Mouse (Mus musculus) liver, embryonic 16.5 days (tissue): ENCODE results near the gene Fbrsl1. TPM values are rescaled to one million over a fixed set of nuclear protein-coding genes. Genes with fewer than 3 reads are reported as not detected.

ENCODE experiments used
- ATAC-seq: fragments of 200-750 bp; cut with Nextera tagmentation; 2 replicates; pipeline ENCODE4 v1.8.0; 2017; ENCODE audit warnings: low read depth, mild to moderate bottlenecking, moderate number of reproducible peaks, moderate library complexity
- H3K27ac ChIP-seq: fragments of 300-500 bp; sonication (generic); 2 replicates; pipeline ENCODE4 v1.5.1; 2014; ENCODE audit warnings: mild to moderate bottlenecking, low read length
- H3K27me3 ChIP-seq: fragments of 300-500 bp; sonication (generic); 2 replicates; pipeline ENCODE4 v1.6.1; 2014; ENCODE audit warnings: low read depth, low read length, mixed read lengths; ENCODE audit not compliant: control insufficient read depth, insufficient read depth
- H3K36me3 ChIP-seq: fragments of 300-500 bp; sonication (generic); 2 replicates; pipeline ENCODE4 v1.6.1; 2014; ENCODE audit warnings: mild to moderate bottlenecking; ENCODE audit not compliant: control insufficient read depth, insufficient read depth
- H3K4me1 ChIP-seq: fragments of 300-500 bp; sonication (generic); 2 replicates; pipeline ENCODE4 v1.6.1; 2014; ENCODE audit warnings: low read depth, low read length, mixed read lengths; ENCODE audit not compliant: control insufficient read depth
- H3K4me2 ChIP-seq: fragments of 300-500 bp; sonication (generic); 2 replicates; pipeline ENCODE4 v1.6.1; 2014; ENCODE audit warnings: low read depth, low read length, mixed read lengths
- H3K4me3 ChIP-seq: fragments of 300-500 bp; sonication (generic); 2 replicates; pipeline ENCODE4 v1.5.1; 2014; ENCODE audit warnings: low read depth, mild to moderate bottlenecking, low read length
- H3K9ac ChIP-seq: fragments of 300-500 bp; sonication (generic); 2 replicates; pipeline ENCODE4 v1.6.1; 2014; ENCODE audit warnings: low read depth, low read length
- H3K9me3 ChIP-seq: fragments of 300-500 bp; sonication (generic); replicated peaks from 2 replicates; pipeline ENCODE4 v1.6.1; 2016; ENCODE audit warnings: low read length; ENCODE audit not compliant: control insufficient read depth
- WGBS: fragments of 180-500 bp; shearing (Covaris S2); extraction: QIAGEN DNeasy Blood & Tissue Kit; methylation state at CpG from one replicate; pipeline ENCODE4 v1.1.7; 2014; ENCODE audit not compliant: insufficient replicate concordance; 5-methylcytosine and 5-hydroxymethylcytosine counted together
- polyA plus RNA-seq: library from polyadenylated mRNA; unstranded; fragments of >200 nt; fragmentation: Nextera tagmentation; extraction: Ambion mirVana; gene quantifications from 2 replicates; pipeline ENCODE4 v1.2.1, GENCODE M21; 2015

Fbrsl1 gene
- polyA plus RNA-seq, 1 experiment from 2014 or later, result 2.2 TPM

DNA sequence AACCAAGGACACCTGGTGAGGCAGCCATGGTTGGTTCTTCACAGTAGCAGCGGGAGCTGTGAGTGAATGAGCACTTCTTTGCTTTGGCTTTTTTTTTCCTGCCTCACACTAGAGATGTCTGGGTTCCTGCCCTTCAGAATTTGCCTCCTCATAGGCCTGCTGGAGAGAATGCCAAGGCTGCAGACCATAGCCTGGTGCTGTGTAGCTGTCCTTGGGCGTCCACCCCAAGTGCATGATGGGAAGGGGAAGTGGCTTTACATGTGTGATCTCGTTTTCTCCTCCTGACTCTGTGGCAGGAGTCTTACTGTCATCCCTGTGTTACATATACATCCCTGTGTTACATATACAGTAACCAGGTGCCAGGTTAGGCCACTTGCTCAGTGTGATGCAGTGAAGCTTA, 36.4 kb upstream of the Fbrsl1 start:
- no peak overlapping the region for H3K4me3 ChIP-seq
- no peaks in the 10 kb centered on the region; the same call in 1 of the 2 replicates for H3K4me1 ChIP-seq
- no peaks in the 10 kb centered on the region for H3K36me3 ChIP-seq
- H3K9me3 ChIP-seq, result no peaks in the 10 kb centered on the region
- 34% methylated on average over 3 of the region's 3 CpGs for WGBS
- H3K9ac ChIP-seq, result no peak overlapping the region
- H3K27me3 ChIP-seq, result peaks cover 9% of the 10 kb centered on the region
- no peak overlapping the region for H3K4me2 ChIP-seq
- ATAC-seq, result no peak
- H3K27ac ChIP-seq, result no peak overlapping the region

DNA sequence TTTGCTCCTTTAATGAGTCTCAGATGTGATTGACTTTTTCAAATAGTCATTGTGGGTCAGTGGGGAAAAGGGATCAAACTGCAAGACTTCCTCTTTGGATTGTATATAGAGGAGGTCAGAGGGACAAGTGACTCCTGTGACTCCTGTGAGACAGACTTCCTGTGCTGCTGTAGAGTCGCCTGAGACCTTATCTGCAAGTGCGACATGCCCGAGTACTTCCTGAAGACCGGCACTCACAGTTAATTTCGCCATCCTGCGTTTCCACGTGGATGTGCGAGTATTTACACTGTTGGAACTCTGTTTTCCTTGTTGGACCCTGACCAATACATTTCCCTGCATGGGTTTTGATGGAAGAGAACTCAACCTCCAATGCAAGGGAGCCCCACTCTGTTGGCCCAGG, 30.9 kb upstream of the Fbrsl1 start:
- Histone ChIP-seq H3K36me3 (no peaks in the 10 kb centered on the region), H3K4me2 (no peak overlapping the region), H3K27me3 (peaks cover 11% of the 10 kb centered on the region), H3K9me3 (no peaks in the 10 kb centered on the region), H3K9ac (no peak overlapping the region), H3K27ac (no peak overlapping the region), H3K4me1 (no peaks in the 10 kb centered on the region), H3K4me3 (no peak overlapping the region)
- 9% methylated on average over 8 of the region's 8 CpGs for WGBS
- no peak for ATAC-seq

DNA sequence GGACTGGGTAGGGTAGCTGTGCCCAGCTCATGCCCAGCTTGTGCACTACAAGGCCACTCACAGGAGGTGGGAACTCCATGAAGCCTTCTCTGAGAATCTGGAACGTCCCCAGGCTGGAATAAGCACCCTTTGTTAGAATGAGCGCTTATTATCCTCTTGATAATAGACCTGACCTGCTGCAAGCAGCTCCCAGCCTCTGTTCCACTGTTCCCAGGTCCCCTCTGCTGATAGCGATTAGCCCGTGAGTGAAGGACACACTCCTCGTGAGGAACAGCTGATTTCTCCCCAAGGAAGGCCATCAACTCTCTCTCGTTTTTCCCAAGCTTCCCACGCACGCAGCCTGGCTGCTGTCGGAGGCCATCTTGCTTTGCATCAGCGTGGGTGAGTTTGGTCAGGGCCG, 25.9 kb upstream of the Fbrsl1 start:
- WGBS, result 57% methylated on average over 11 of the region's 11 CpGs
- Histone ChIP-seq H3K36me3 (no peaks in the 10 kb centered on the region), H3K27ac (no peak overlapping the region), H3K4me2 (no peak overlapping the region), H3K4me3 (no peak overlapping the region), H3K9me3 (no peaks in the 10 kb centered on the region), H3K9ac (no peak overlapping the region), H3K27me3 (no peaks in the 10 kb centered on the region), H3K4me1 (no peaks in the 10 kb centered on the region)
- no peak for ATAC-seq

DNA sequence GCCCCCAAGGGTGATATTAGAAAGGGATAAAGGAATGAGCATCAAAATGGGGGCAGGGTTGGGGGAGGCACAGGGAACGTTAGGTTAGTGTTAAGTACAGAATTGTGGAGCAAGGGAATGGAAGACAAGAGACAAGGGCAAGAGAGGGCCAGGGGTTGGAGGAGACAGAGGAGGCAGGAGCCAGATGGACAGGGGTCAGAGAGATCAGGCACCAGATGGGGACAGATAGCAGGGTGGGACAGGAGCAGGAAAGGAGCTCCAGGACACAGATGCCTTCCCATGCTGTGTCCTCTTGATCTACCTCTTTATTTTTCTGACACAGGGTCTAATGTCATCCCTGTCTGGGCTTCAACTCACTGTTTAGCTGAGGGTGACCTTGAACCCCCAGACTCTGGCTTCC, 24.5 kb upstream of the Fbrsl1 start:
- no peaks in the 10 kb centered on the region for H3K4me1 ChIP-seq
- no peaks in the 10 kb centered on the region for H3K36me3 ChIP-seq
- no peak overlapping the region for H3K4me2 ChIP-seq
- H3K27me3 ChIP-seq, result no peaks in the 10 kb centered on the region
- H3K4me3 ChIP-seq, result no peak overlapping the region
- no peak for ATAC-seq
- no peak overlapping the region for H3K27ac ChIP-seq
- H3K9ac ChIP-seq, result no peak overlapping the region
- no peaks in the 10 kb centered on the region for H3K9me3 ChIP-seq
- 28% methylated on average over 1 of the region's 1 CpGs for WGBS

DNA sequence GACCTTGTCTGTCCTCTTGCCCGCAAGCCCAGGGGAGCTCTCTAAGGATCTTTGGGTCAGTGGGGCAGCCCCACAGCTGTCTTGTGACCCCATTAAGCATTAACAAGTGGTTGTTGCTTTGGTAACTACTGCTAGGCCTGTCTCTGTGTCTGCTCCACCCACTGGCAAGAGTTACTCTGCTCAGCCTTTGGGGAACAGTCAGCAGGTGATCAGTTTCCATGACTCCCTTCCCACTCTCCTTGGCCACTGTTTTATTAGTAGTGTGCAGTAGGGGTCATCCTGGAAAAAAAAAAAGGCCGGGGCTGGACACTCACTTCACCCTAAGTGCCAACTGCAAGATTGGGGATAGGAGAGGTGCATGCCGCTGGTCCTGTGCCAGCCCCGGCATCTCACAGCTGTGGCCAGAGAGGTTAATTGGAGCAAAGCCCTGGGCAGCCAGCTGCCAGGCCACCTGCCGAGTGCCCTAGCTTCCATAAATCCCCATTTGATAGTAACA, 23.7 kb upstream of the Fbrsl1 start:
- Histone ChIP-seq H3K4me1 (no peaks in the 10 kb centered on the region), H3K27me3 (no peaks in the 10 kb centered on the region), H3K36me3 (no peaks in the 10 kb centered on the region), H3K27ac (no peak overlapping the region), H3K9ac (no peak overlapping the region), H3K4me2 (no peak overlapping the region), H3K9me3 (no peaks in the 10 kb centered on the region), H3K4me3 (no peak overlapping the region)
- ATAC-seq, result no peak
- 58% methylated on average over 5 of the region's 5 CpGs for WGBS

DNA sequence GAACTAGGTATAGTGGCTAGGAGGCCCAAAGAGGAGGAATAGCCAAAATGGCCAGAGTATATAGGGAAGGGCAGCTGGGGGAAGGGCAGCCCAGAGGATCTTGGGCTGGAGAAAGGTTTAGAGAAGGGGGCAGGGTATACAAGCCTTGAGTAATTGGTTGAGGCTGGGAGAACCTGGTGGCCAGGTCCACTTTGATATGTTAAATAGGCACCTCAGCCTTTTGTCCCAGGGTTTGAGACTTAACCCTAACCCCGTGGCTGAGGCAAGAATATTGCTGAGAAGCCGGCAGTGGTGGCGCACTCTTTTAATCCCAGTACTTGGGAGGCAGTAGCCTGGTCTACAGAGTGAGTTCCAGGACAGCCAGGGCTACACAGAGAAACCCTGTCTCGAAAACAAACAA, 23.0 kb upstream of the Fbrsl1 start:
- ATAC-seq, result no peak
- H3K4me3 ChIP-seq, result no peak overlapping the region
- no peak overlapping the region for H3K27ac ChIP-seq
- 44% methylated on average over 4 of the region's 4 CpGs for WGBS
- no peaks in the 10 kb centered on the region for H3K4me1 ChIP-seq
- no peaks in the 10 kb centered on the region for H3K27me3 ChIP-seq
- no peak overlapping the region for H3K4me2 ChIP-seq
- no peak overlapping the region for H3K9ac ChIP-seq
- no peaks in the 10 kb centered on the region for H3K9me3 ChIP-seq
- no peaks in the 10 kb centered on the region for H3K36me3 ChIP-seq

DNA sequence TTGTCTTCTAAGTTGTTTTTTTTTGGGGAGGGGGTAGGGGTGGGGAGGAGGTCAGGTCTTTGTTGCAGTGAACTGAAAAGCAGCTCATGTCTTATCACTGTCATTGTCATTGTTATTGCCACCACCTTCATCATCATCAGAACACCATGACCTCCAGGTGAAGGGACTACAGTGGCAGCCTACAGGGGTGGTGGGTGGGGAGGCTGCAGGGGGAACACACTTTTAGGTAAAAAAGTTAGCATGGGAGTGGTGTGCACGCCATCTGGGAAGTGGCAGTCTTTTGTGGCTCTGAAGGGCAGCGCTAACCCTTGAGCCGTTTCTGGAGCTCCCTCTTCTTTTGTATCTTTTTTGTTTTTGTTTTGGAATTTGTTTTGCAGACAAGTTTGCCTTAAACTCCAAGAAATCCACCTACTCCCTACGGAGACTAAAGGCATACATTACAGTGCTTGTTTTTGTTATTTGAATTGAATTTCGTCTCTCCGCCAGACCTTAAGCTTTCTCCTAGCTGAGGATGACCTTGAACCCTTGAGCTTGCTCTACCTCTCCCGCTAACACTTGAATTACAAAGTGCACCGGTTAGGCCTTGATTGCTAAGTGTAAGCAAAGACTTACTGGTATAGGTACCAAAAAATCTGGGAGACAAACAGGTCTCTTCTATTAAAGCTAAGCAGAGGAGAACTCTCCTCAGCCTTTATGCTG, 21.1 kb upstream of the Fbrsl1 start:
- no peaks in the 10 kb centered on the region for H3K4me1 ChIP-seq
- no peaks in the 10 kb centered on the region for H3K36me3 ChIP-seq
- 66% methylated on average over 8 of the region's 8 CpGs for WGBS
- no peak for ATAC-seq
- no peak overlapping the region for H3K9ac ChIP-seq
- no peak overlapping the region for H3K27ac ChIP-seq
- no peak overlapping the region for H3K4me2 ChIP-seq
- no peak overlapping the region for H3K4me3 ChIP-seq
- H3K27me3 ChIP-seq, result no peaks in the 10 kb centered on the region
- H3K9me3 ChIP-seq, result no peaks in the 10 kb centered on the region

DNA sequence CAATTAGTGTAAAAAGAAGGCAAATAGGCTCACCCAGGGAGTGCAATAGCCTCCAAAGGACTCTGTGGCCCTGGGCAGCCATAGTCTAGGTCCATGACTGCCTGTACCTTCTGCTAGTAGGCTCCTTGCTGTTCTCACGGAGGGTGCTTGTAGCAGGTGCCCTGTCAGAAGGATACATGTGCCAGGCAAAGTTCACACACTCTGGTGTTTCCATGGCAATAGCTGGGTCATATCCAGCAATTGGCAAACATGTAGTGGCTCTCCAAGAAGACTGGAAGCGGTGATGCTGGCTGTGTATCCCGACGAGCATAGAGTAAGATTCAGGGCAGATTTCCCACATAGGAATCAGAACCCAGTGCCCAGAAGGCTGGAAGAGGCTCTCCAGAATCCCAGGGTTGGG, 20.0 kb upstream of the Fbrsl1 start:
- Histone ChIP-seq H3K4me3 (no peak overlapping the region), H3K9me3 (no peaks in the 10 kb centered on the region), H3K27me3 (no peaks in the 10 kb centered on the region), H3K4me1 (no peaks in the 10 kb centered on the region), H3K9ac (no peak overlapping the region), H3K27ac (no peak overlapping the region), H3K36me3 (no peaks in the 10 kb centered on the region), H3K4me2 (no peak overlapping the region)
- WGBS, result 55% methylated on average over 4 of the region's 4 CpGs
- no peak for ATAC-seq

DNA sequence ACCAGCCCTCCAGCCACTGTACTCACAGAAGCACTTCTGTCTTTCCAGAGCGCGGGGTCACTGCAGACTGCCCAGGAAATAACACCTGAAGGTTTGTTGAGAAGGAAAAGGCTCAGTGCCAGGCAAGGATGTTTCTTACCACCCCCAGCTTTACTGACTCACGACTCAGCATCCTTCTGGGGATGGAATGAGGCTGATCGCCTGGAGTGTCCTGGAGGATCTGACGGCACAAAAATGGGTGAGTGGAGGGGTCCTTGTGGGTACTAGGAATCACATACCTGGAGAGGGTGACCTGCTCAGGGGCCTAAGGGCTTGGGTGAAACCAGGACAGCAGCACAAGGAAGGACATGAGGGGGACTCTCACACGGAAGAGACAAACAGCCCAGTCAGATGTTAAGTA, 19.4 kb upstream of the Fbrsl1 start:
- Histone ChIP-seq H3K36me3 (no peaks in the 10 kb centered on the region), H3K4me1 (no peaks in the 10 kb centered on the region), H3K27me3 (no peaks in the 10 kb centered on the region), H3K4me2 (no peak overlapping the region), H3K27ac (no peak overlapping the region), H3K9ac (no peak overlapping the region), H3K9me3 (no peaks in the 10 kb centered on the region), H3K4me3 (no peak overlapping the region)
- ATAC-seq, result no peak
- WGBS, result 70% methylated on average over 6 of the region's 6 CpGs
